Mouse (Mus musculus): ENCODE measurements around the gene Krtap12-1. TPM values are rescaled to one million over a fixed set of nuclear protein-coding genes. Genes with fewer than 3 reads are reported as not detected.
"Not testable (repeated sequence)": the region's sequence is repeated elsewhere in the genome, so short reads cannot be mapped to it uniquely, and the experiment has no call there.

Krtap12-1 gene
- polyA plus RNA-seq, 2 experiments from 2014 or later: not detected

GRCm38 (mm10) chr10:77750686-77751085, 30.3 kb downstream of the Krtap12-1 start:
- ATAC-seq: not testable (repeated sequence)

- ATAC-seq: not testable (repeated sequence)
Observed at GRCm38 (mm10) chr10:77751254-77751653, 30.9 kb downstream of the Krtap12-1 start, which contains the start of gene Gm9736. Gene Gm9736 (minus strand): TSS chr10:77751354.

GRCm38 (mm10) chr10:77752312-77752711, 31.9 kb downstream of the Krtap12-1 start:
- not testable (repeated sequence) for ATAC-seq

- ATAC-seq: no peak
Observed at GRCm38 (mm10) chr10:77753448-77753847, 33.0 kb downstream of the Krtap12-1 start.

GRCm38 (mm10) chr10:77759582-77759981, 39.2 kb downstream of the Krtap12-1 start, which contains the start of gene Gm3233:
Gene Gm3233 (minus strand): TSS chr10:77759682.
- not testable (repeated sequence) for ATAC-seq

GRCm38 (mm10) chr10:77769727-77770126, 49.3 kb downstream of the Krtap12-1 start:
- ATAC-seq: no peak

Other genes with a start within 250 kb of the Krtap12-1 start
- 10 to 100 TPM; 11.8 to 14.3 TPM for gene Fam207a, start 204.8 kb upstream of the Krtap12-1 start, polyA plus RNA-seq (2017; shearing (Covaris generic))
- 100 to 1,000 TPM; 449 to 774 TPM for gene Itgb2, start 190.3 kb upstream of the Krtap12-1 start, polyA plus RNA-seq (2017; shearing (Covaris generic))
- 100 to 1,000 TPM; 107 to 179 TPM for gene Pttg1ip, start 138.9 kb upstream of the Krtap12-1 start, polyA plus RNA-seq (2017; shearing (Covaris generic))
- 100 to 1,000 TPM in 1 of 2 experiments, 10 to 100 TPM in 1; 96.6 to 109 TPM for gene Sumo3, start 114.5 kb upstream of the Krtap12-1 start, polyA plus RNA-seq (2017; shearing (Covaris generic))
- gene Gm49325, start 114.4 kb upstream of the Krtap12-1 start, polyA plus RNA-seq (2017; shearing (Covaris generic)): 1 to 10 TPM in 1 of 2 experiments, not detected in 1; 3.0 TPM
- gene Ube2g2, start 98.3 kb upstream of the Krtap12-1 start, polyA plus RNA-seq (2017; shearing (Covaris generic)): 10 to 100 TPM; 42.0 to 65.6 TPM
- 1 to 10 TPM in 1 of 2 experiments, under 1 TPM in 1; 0.31 to 1.4 TPM for gene Tspear, start 34.0 kb upstream of the Krtap12-1 start, polyA plus RNA-seq (2017; shearing (Covaris generic))
- gene Gm19402, start 29.8 kb upstream of the Krtap12-1 start, polyA plus RNA-seq (2017; shearing (Covaris generic)): not detected
- not detected for gene Gm9508, start 23.4 kb upstream of the Krtap12-1 start, polyA plus RNA-seq (2017; shearing (Covaris generic))
- gene Gm10272, start 14.0 kb upstream of the Krtap12-1 start, polyA plus RNA-seq (2017; shearing (Covaris generic)): not detected
- gene Gm10024, start 9.1 kb upstream of the Krtap12-1 start, polyA plus RNA-seq (2017; shearing (Covaris generic)): not detected
- not detected for gene Gm10142, start 4.8 kb upstream of the Krtap12-1 start, polyA plus RNA-seq (2017; shearing (Covaris generic))
- not detected for gene Gm10100, start 5.9 kb downstream of the Krtap12-1 start, polyA plus RNA-seq (2017; shearing (Covaris generic))
- not detected for gene Gm18596, start 22.0 kb downstream of the Krtap12-1 start, polyA plus RNA-seq (2017; shearing (Covaris generic))
- gene Gm9736, start 30.8 kb downstream of the Krtap12-1 start, polyA plus RNA-seq (2017; shearing (Covaris generic)): not detected
- not detected for gene Gm3233, start 39.1 kb downstream of the Krtap12-1 start, polyA plus RNA-seq (2017; shearing (Covaris generic))
- not detected for gene Gm3238, start 50.7 kb downstream of the Krtap12-1 start, polyA plus RNA-seq (2017; shearing (Covaris generic))
- not detected for gene Gm7138, start 56.3 kb downstream of the Krtap12-1 start, polyA plus RNA-seq (2017; shearing (Covaris generic))
- not detected for gene Gm3250, start 61.9 kb downstream of the Krtap12-1 start, polyA plus RNA-seq (2017; shearing (Covaris generic))
- not detected for gene Gm7137, start 67.6 kb downstream of the Krtap12-1 start, polyA plus RNA-seq (2017; shearing (Covaris generic))
- gene Gm9639, start 74.5 kb downstream of the Krtap12-1 start, polyA plus RNA-seq (2017; shearing (Covaris generic)): not detected
- gene Gm19668, start 78.5 kb downstream of the Krtap12-1 start, polyA plus RNA-seq (2017; shearing (Covaris generic)): not detected
- not detected for gene Gm9507, start 91.2 kb downstream of the Krtap12-1 start, polyA plus RNA-seq (2017; shearing (Covaris generic))
- not detected for gene Gm2696, start 94.1 kb downstream of the Krtap12-1 start, polyA plus RNA-seq (2017; shearing (Covaris generic))
- not detected for gene Krtap10-4, start 106.5 kb downstream of the Krtap12-1 start, polyA plus RNA-seq (2017; shearing (Covaris generic))
- gene Krtap10-10, start 115.3 kb downstream of the Krtap12-1 start, polyA plus RNA-seq (2017; shearing (Covaris generic)): not detected
- gene Gm36176, start 126.2 kb downstream of the Krtap12-1 start, polyA plus RNA-seq (2017; shearing (Covaris generic)): not detected
- gene Gm10318, start 132.3 kb downstream of the Krtap12-1 start, polyA plus RNA-seq (2017; shearing (Covaris generic)): not detected
- not detected for gene Gm3285, start 141.4 kb downstream of the Krtap12-1 start, polyA plus RNA-seq (2017; shearing (Covaris generic))
- not detected for gene Lrrc3, start 181.9 kb downstream of the Krtap12-1 start, polyA plus RNA-seq (2017; shearing (Covaris generic))
- gene Trpm2, start 250.0 kb downstream of the Krtap12-1 start, polyA plus RNA-seq (2017; shearing (Covaris generic)): 1 to 10 TPM in 1 of 2 experiments, not detected in 1; 1.2 TPM

Data from CD4-positive, CD25-positive, alpha-beta regulatory T cell, adult 4 months (primary cell).